Mouse (Mus musculus): ENCODE measurements at regions not wholly inside any gene's neighbourhood (a gene's known extent, or its start where the extent isn't known, plus 50 kb on each side); places are given as distances from the start of the nearest gene placed in this dataset.

GRCm38 (mm10) chr3:148656187-148656586 lies 334.2 kb downstream of the Adgrl2 start:
- no peak for DNase-seq
- TF ChIP-seq POLR2A (IDR thresholded peaks at IDR 0.05; ENCODE audit: borderline replicate concordance, insufficient read depth, low read length) (no peak), CTCF (IDR thresholded peaks at IDR 0.05; ENCODE audit: borderline replicate concordance, insufficient read depth, low read depth, low read length) (no peak)
- Histone ChIP-seq H3K27ac (ENCODE audit: insufficient read depth, low read length) (no peak overlapping the region), H3K27me3 (ENCODE audit: control insufficient read depth, insufficient read depth, low read length) (no peaks in the 10 kb centered on the region; the same call in 1 of the 2 replicates), H3K4me3 (replicated peaks; ENCODE audit: insufficient read depth, low read depth, low read length) (no peak overlapping the region), H3K4me1 (ENCODE audit: control insufficient read depth, insufficient read depth, low read length) (no peaks in the 10 kb centered on the region)
- WGBS, result 50% methylated on average over 7 of the region's 7 CpGs

GRCm38 (mm10) chr3:148650241-148650640 lies 340.1 kb downstream of the Adgrl2 start:
- DNase-seq, result no peak
- H3K27ac ChIP-seq (ENCODE audit: insufficient read depth, low read length), result no peak overlapping the region
- TF ChIP-seq CTCF (IDR thresholded peaks at IDR 0.05; ENCODE audit: borderline replicate concordance, insufficient read depth, low read depth, low read length), result no peak
- no peak for TF ChIP-seq POLR2A (IDR thresholded peaks at IDR 0.05; ENCODE audit: borderline replicate concordance, insufficient read depth, low read length)
- H3K4me3 ChIP-seq (replicated peaks; ENCODE audit: insufficient read depth, low read depth, low read length), result no peak overlapping the region
- WGBS, result 37% methylated on average over 8 of the region's 8 CpGs
- no peaks in the 10 kb centered on the region for H3K27me3 ChIP-seq (ENCODE audit: control insufficient read depth, insufficient read depth, low read length)
- H3K4me1 ChIP-seq (ENCODE audit: control insufficient read depth, insufficient read depth, low read length), result no peaks in the 10 kb centered on the region

GRCm38 (mm10) chr3:148644924-148645323 lies 345.4 kb downstream of the Adgrl2 start:
- Histone ChIP-seq H3K4me1 (ENCODE audit: control insufficient read depth, insufficient read depth, low read length) (no peaks in the 10 kb centered on the region), H3K27me3 (ENCODE audit: control insufficient read depth, insufficient read depth, low read length) (no peaks in the 10 kb centered on the region), H3K4me3 (replicated peaks; ENCODE audit: insufficient read depth, low read depth, low read length) (no peak overlapping the region), H3K27ac (ENCODE audit: insufficient read depth, low read length) (no peak overlapping the region)
- WGBS, result 90% methylated on average over 5 of the region's 5 CpGs
- TF ChIP-seq POLR2A (IDR thresholded peaks at IDR 0.05; ENCODE audit: borderline replicate concordance, insufficient read depth, low read length) (no peak), CTCF (IDR thresholded peaks at IDR 0.05; ENCODE audit: borderline replicate concordance, insufficient read depth, low read depth, low read length) (no peak)
- DNase-seq, result no peak

- no peak overlapping the region for H3K27ac ChIP-seq (ENCODE audit: insufficient read depth, low read length)
- WGBS, result 76% methylated on average over 3 of the region's 3 CpGs
- DNase-seq, result no peak
- H3K27me3 ChIP-seq (ENCODE audit: control insufficient read depth, insufficient read depth, low read length), result no peaks in the 10 kb centered on the region
- no peak overlapping the region for H3K4me3 ChIP-seq (replicated peaks; ENCODE audit: insufficient read depth, low read depth, low read length)
- H3K4me1 ChIP-seq (ENCODE audit: control insufficient read depth, insufficient read depth, low read length), result no peaks in the 10 kb centered on the region
- no peak for TF ChIP-seq POLR2A (IDR thresholded peaks at IDR 0.05; ENCODE audit: borderline replicate concordance, insufficient read depth, low read length)
- no peak for TF ChIP-seq CTCF (IDR thresholded peaks at IDR 0.05; ENCODE audit: borderline replicate concordance, insufficient read depth, low read depth, low read length)
Measured at GRCm38 (mm10) chr3:148641581-148641980, 348.8 kb downstream of the Adgrl2 start.

- Histone ChIP-seq H3K4me3 (replicated peaks; ENCODE audit: insufficient read depth, low read depth, low read length) (no peak overlapping the region), H3K27me3 (ENCODE audit: control insufficient read depth, insufficient read depth, low read length) (no peaks in the 10 kb centered on the region), H3K4me1 (ENCODE audit: control insufficient read depth, insufficient read depth, low read length) (no peaks in the 10 kb centered on the region), H3K27ac (ENCODE audit: insufficient read depth, low read length) (no peak overlapping the region)
- no peak for TF ChIP-seq POLR2A (IDR thresholded peaks at IDR 0.05; ENCODE audit: borderline replicate concordance, insufficient read depth, low read length)
- no peak for TF ChIP-seq CTCF (IDR thresholded peaks at IDR 0.05; ENCODE audit: borderline replicate concordance, insufficient read depth, low read depth, low read length)
- DNase-seq, result no peak
- 7% methylated on average over 3 of the region's 3 CpGs for WGBS
Measured at GRCm38 (mm10) chr3:148640680-148641101, 349.7 kb downstream of the Adgrl2 start.

GRCm38 (mm10) chr3:148635101-148635500 lies 355.3 kb downstream of the Adgrl2 start:
- DNase-seq, result no peak
- Histone ChIP-seq H3K27me3 (ENCODE audit: control insufficient read depth, insufficient read depth, low read length) (no peaks in the 10 kb centered on the region), H3K27ac (ENCODE audit: insufficient read depth, low read length) (no peak overlapping the region), H3K4me3 (replicated peaks; ENCODE audit: insufficient read depth, low read depth, low read length) (no peak overlapping the region), H3K4me1 (ENCODE audit: control insufficient read depth, insufficient read depth, low read length) (no peaks in the 10 kb centered on the region)
- 61% methylated on average over 4 of the region's 4 CpGs for WGBS
- no peak for TF ChIP-seq POLR2A (IDR thresholded peaks at IDR 0.05; ENCODE audit: borderline replicate concordance, insufficient read depth, low read length)
- no peak for TF ChIP-seq CTCF (IDR thresholded peaks at IDR 0.05; ENCODE audit: borderline replicate concordance, insufficient read depth, low read depth, low read length)

- Histone ChIP-seq H3K27me3 (ENCODE audit: control insufficient read depth, insufficient read depth, low read length) (no peaks in the 10 kb centered on the region), H3K27ac (ENCODE audit: insufficient read depth, low read length) (no peak overlapping the region), H3K4me1 (ENCODE audit: control insufficient read depth, insufficient read depth, low read length) (no peaks in the 10 kb centered on the region), H3K4me3 (replicated peaks; ENCODE audit: insufficient read depth, low read depth, low read length) (no peak overlapping the region)
- TF ChIP-seq POLR2A (IDR thresholded peaks at IDR 0.05; ENCODE audit: borderline replicate concordance, insufficient read depth, low read length) (no peak), CTCF (IDR thresholded peaks at IDR 0.05; ENCODE audit: borderline replicate concordance, insufficient read depth, low read depth, low read length) (no peak)
- DNase-seq, result no peak
- WGBS, result 61% methylated on average over 3 of the region's 3 CpGs
Measured at GRCm38 (mm10) chr3:148634352-148634751, 356.0 kb downstream of the Adgrl2 start.

- Histone ChIP-seq H3K4me3 (replicated peaks; ENCODE audit: insufficient read depth, low read depth, low read length) (no peak overlapping the region), H3K27me3 (ENCODE audit: control insufficient read depth, insufficient read depth, low read length) (no peaks in the 10 kb centered on the region), H3K27ac (ENCODE audit: insufficient read depth, low read length) (no peak overlapping the region), H3K4me1 (ENCODE audit: control insufficient read depth, insufficient read depth, low read length) (no peaks in the 10 kb centered on the region)
- TF ChIP-seq POLR2A (IDR thresholded peaks at IDR 0.05; ENCODE audit: borderline replicate concordance, insufficient read depth, low read length), result no peak
- no peak for TF ChIP-seq CTCF (IDR thresholded peaks at IDR 0.05; ENCODE audit: borderline replicate concordance, insufficient read depth, low read depth, low read length)
- WGBS, result 93% methylated on average over 6 of the region's 6 CpGs
- no peak for DNase-seq
Measured at GRCm38 (mm10) chr3:148633291-148633690, 357.1 kb downstream of the Adgrl2 start.

Data from cerebellum, adult 2 months (tissue).